Mouse (Mus musculus) hindbrain, embryonic 13.5 days (tissue): ENCODE measurements around the gene Thsd4. TPM values are rescaled to one million over a fixed set of nuclear protein-coding genes. Genes with fewer than 3 reads are reported as not detected.
"Not testable (repeated sequence)": the region's sequence is repeated elsewhere in the genome, so short reads cannot be mapped to it uniquely, and the experiment has no call there.

Source experiments
- ATAC-seq: fragments of 200-750 bp; cut with Nextera tagmentation; 2 replicates; pipeline ENCODE4 v1.8.0; 2017; ENCODE audit warnings: moderate TSS enrichment; ENCODE audit not compliant: low FRiP score
- H3K27ac ChIP-seq: fragments of 300-500 bp; sonication (generic); 2 replicates; pipeline ENCODE4 v1.5.1; 2015; ENCODE audit warnings: inconsistent platforms, mild to moderate bottlenecking, moderate library complexity
- H3K27me3 ChIP-seq: fragments of 300-500 bp; sonication (generic); 2 replicates; pipeline ENCODE4 v1.6.1; 2015; ENCODE audit warnings: mild to moderate bottlenecking, inconsistent platforms
- H3K36me3 ChIP-seq: fragments of 300-500 bp; sonication (generic); 2 replicates; pipeline ENCODE4 v1.6.1; 2015; ENCODE audit warnings: mild to moderate bottlenecking, inconsistent platforms
- H3K4me1 ChIP-seq: fragments of 300-500 bp; sonication (generic); replicated peaks from 2 replicates; pipeline ENCODE4 v1.6.1; 2015; ENCODE audit warnings: inconsistent platforms
- H3K4me2 ChIP-seq: fragments of 300-500 bp; sonication (generic); 2 replicates; pipeline ENCODE4 v1.6.1; 2015; ENCODE audit warnings: inconsistent platforms, mild to moderate bottlenecking, moderate library complexity
- H3K4me3 ChIP-seq: fragments of 300-500 bp; sonication (generic); 2 replicates; pipeline ENCODE4 v1.5.1; 2015; ENCODE audit warnings: mild to moderate bottlenecking, inconsistent platforms
- H3K9ac ChIP-seq: fragments of 300-500 bp; sonication (generic); 2 replicates; pipeline ENCODE4 v1.6.1; 2015; ENCODE audit warnings: mild to moderate bottlenecking, inconsistent platforms
- H3K9me3 ChIP-seq: fragments of 300-500 bp; sonication (generic); 2 replicates; pipeline ENCODE4 v1.6.1; 2016; ENCODE audit warnings: inconsistent platforms
- WGBS: fragments of 180-500 bp; shearing (Covaris S2); methylation state at CpG from one replicate; pipeline ENCODE4 v1.1.7; 2015; 5-methylcytosine and 5-hydroxymethylcytosine counted together
- polyA plus RNA-seq: library from polyadenylated mRNA; unstranded; fragments of >200 nt; fragmentation: Nextera tagmentation; extraction: Ambion mirVana; gene quantifications from 2 replicates; pipeline ENCODE4 v1.2.1, GENCODE M21; 2015

Gene Thsd4
- polyA plus RNA-seq, 1 experiment from 2014 or later, result 6.2 TPM

- H3K27me3 ChIP-seq, result no peaks in the 10 kb centered on the region
- no peak for ATAC-seq
Observed at GRCm38 (mm10) chr9:59991407-59991806, 530.4 kb downstream of the Thsd4 start.

GRCm38 (mm10) chr9:59989864-59990263 lies 532.0 kb downstream of the Thsd4 start:
- H3K4me1 ChIP-seq, result no peaks in the 10 kb centered on the region
- H3K27me3 ChIP-seq, result no peaks in the 10 kb centered on the region
- H3K4me3 ChIP-seq, result no peak overlapping the region
- no peaks in the 10 kb centered on the region for H3K9me3 ChIP-seq
- no peaks in the 10 kb centered on the region for H3K36me3 ChIP-seq
- H3K4me2 ChIP-seq, result no peak overlapping the region
- 2% methylated on average over 1 of the region's 1 CpGs for WGBS
- no peak for ATAC-seq
- no peak overlapping the region for H3K9ac ChIP-seq
- H3K27ac ChIP-seq, result no peak overlapping the region

More at GRCm38 (mm10) chr9:59991407-59991806, 530.4 kb downstream of the Thsd4 start:
- Histone ChIP-seq H3K27ac (no peak overlapping the region), H3K4me3 (no peak overlapping the region), H3K9me3 (no peaks in the 10 kb centered on the region), H3K4me2 (no peak overlapping the region), H3K36me3 (no peaks in the 10 kb centered on the region), H3K4me1 (no peaks in the 10 kb centered on the region), H3K9ac (no peak overlapping the region)
- WGBS, result 80% methylated on average over 5 of the region's 5 CpGs

- H3K4me2 ChIP-seq, result no peak overlapping the region
- no peaks in the 10 kb centered on the region for H3K36me3 ChIP-seq
- H3K27ac ChIP-seq, result no peak overlapping the region
- H3K9me3 ChIP-seq, result no peaks in the 10 kb centered on the region
- no peak for ATAC-seq
- H3K4me3 ChIP-seq, result no peak overlapping the region
- no peaks in the 10 kb centered on the region for H3K27me3 ChIP-seq
- no peak overlapping the region for H3K9ac ChIP-seq
- 76% methylated on average over 3 of the region's 3 CpGs for WGBS
- H3K4me1 ChIP-seq, result no peaks in the 10 kb centered on the region
Observed at GRCm38 (mm10) chr9:59985900-59986572, 535.8 kb downstream of the Thsd4 start.

GRCm38 (mm10) chr9:59981116-59981515 lies 540.7 kb downstream of the Thsd4 start:
- WGBS, result 65% methylated on average over 2 of the region's 2 CpGs
- no peak overlapping the region for H3K27ac ChIP-seq
- H3K4me3 ChIP-seq, result no peak overlapping the region
- H3K4me2 ChIP-seq, result no peak overlapping the region
- peaks cover 5% of the 10 kb centered on the region; the same call in 1 of the 2 replicates for H3K4me1 ChIP-seq
- ATAC-seq, result no peak
- no peak overlapping the region for H3K9ac ChIP-seq
- H3K27me3 ChIP-seq, result no peaks in the 10 kb centered on the region
- H3K36me3 ChIP-seq, result no peaks in the 10 kb centered on the region
- no peaks in the 10 kb centered on the region for H3K9me3 ChIP-seq

- 72% methylated on average over 4 of the region's 4 CpGs for whole genome bisulfite sequencing
- no peak for ATAC-seq
- no peak overlapping the region for H3K4me2 ChIP-seq
Observed at GRCm38 (mm10) chr9:59971263-59971662, 550.6 kb downstream of the Thsd4 start.

GRCm38 (mm10) chr9:59969383-59969782 lies 552.5 kb downstream of the Thsd4 start:
- Histone ChIP-seq H3K27ac (no peak overlapping the region), H3K9me3 (no peaks in the 10 kb centered on the region), H3K4me2 (no peak overlapping the region), H3K4me3 (no peak overlapping the region), H3K4me1 (no peaks in the 10 kb centered on the region), H3K36me3 (no peaks in the 10 kb centered on the region), H3K27me3 (no peaks in the 10 kb centered on the region), H3K9ac (no peak overlapping the region)
- ATAC-seq, result no peak
- 34% methylated on average over 6 of the region's 6 CpGs for WGBS

More at GRCm38 (mm10) chr9:59971263-59971662, 550.6 kb downstream of the Thsd4 start:
- H3K4me1 ChIP-seq, result no peaks in the 10 kb centered on the region
- no peaks in the 10 kb centered on the region for H3K27me3 ChIP-seq
- no peaks in the 10 kb centered on the region for H3K36me3 ChIP-seq
- no peak overlapping the region for H3K27ac ChIP-seq
- H3K4me3 ChIP-seq, result no peak overlapping the region
- no peak overlapping the region for H3K9ac ChIP-seq
- H3K9me3 ChIP-seq, result no peaks in the 10 kb centered on the region

- Histone ChIP-seq H3K4me2 (no peak overlapping the region), H3K36me3 (no peaks in the 10 kb centered on the region), H3K27ac (no peak overlapping the region), H3K9me3 (no peaks in the 10 kb centered on the region), H3K4me1 (peaks cover 10% of the 10 kb centered on the region), H3K9ac (no peak overlapping the region), H3K4me3 (no peak overlapping the region), H3K27me3 (no peaks in the 10 kb centered on the region)
- no peak for ATAC-seq
- 87% methylated on average over 10 of the region's 10 CpGs for WGBS
Observed at GRCm38 (mm10) chr9:59965046-59965445, 556.8 kb downstream of the Thsd4 start.

GRCm38 (mm10) chr9:59964367-59964766 lies 557.5 kb downstream of the Thsd4 start:
- H3K36me3 ChIP-seq, result no peaks in the 10 kb centered on the region
- no peak overlapping the region for H3K4me3 ChIP-seq
- H3K9ac ChIP-seq, result no peak overlapping the region
- no peaks in the 10 kb centered on the region for H3K9me3 ChIP-seq
- H3K4me1 ChIP-seq, result peaks cover 10% of the 10 kb centered on the region
- no peaks in the 10 kb centered on the region for H3K27me3 ChIP-seq
- no peak overlapping the region for H3K4me2 ChIP-seq
- ATAC-seq, result no peak
- 55% methylated on average over 3 of the region's 3 CpGs for WGBS
- no peak overlapping the region for H3K27ac ChIP-seq

- no peaks in the 10 kb centered on the region for H3K36me3 ChIP-seq
- H3K4me2 ChIP-seq, result no peak overlapping the region
- WGBS, result 57% methylated on average over 14 of the region's 14 CpGs
- peaks cover 10% of the 10 kb centered on the region for H3K4me1 ChIP-seq
- no peak overlapping the region for H3K4me3 ChIP-seq
- H3K27me3 ChIP-seq, result no peaks in the 10 kb centered on the region
- H3K9me3 ChIP-seq, result no peaks in the 10 kb centered on the region
- no peak overlapping the region for H3K27ac ChIP-seq
- ATAC-seq, result no peak
- H3K9ac ChIP-seq, result no peak overlapping the region
Observed at GRCm38 (mm10) chr9:59961201-59961955, 560.5 kb downstream of the Thsd4 start.

GRCm38 (mm10) chr9:59960559-59960958 lies 561.3 kb downstream of the Thsd4 start, which contains the start of gene Nr2e3:
Gene Nr2e3 (minus strand): TSS chr9:59960659.
- H3K36me3 ChIP-seq, result no peaks in the 10 kb centered on the region
- H3K4me2 ChIP-seq, result no peak within 1 kb of the TSS
- no peak within 1 kb of the TSS for H3K4me3 ChIP-seq
- H3K9me3 ChIP-seq, result no peaks in the 10 kb centered on the region
- peaks cover 10% of the 10 kb centered on the region for H3K4me1 ChIP-seq
- no peak within 1 kb of the TSS for H3K9ac ChIP-seq
- ATAC-seq, result no peak
- H3K27me3 ChIP-seq, result no peaks in the 10 kb centered on the region
- H3K27ac ChIP-seq, result no peak within 1 kb of the TSS
- 89% methylated on average over 10 of the region's 10 CpGs for WGBS

- Histone ChIP-seq H3K9me3 (no peaks in the 10 kb centered on the region), H3K4me2 (no peak overlapping the region), H3K4me3 (no peak overlapping the region), H3K36me3 (no peaks in the 10 kb centered on the region), H3K27ac (no peak overlapping the region), H3K27me3 (no peaks in the 10 kb centered on the region), H3K4me1 (peaks cover 10% of the 10 kb centered on the region), H3K9ac (no peak overlapping the region)
- ATAC-seq, result peak; percentile 52; the same call in 1 of the 2 replicates
- 2% methylated on average over 8 of the region's 8 CpGs for WGBS
Observed at GRCm38 (mm10) chr9:59959276-59959675, 562.6 kb downstream of the Thsd4 start.

GRCm38 (mm10) chr9:59958115-59958514 lies 563.7 kb downstream of the Thsd4 start:
- H3K27ac ChIP-seq, H3K4me2 ChIP-seq, H3K9me3 ChIP-seq, ATAC-seq, H3K4me1 ChIP-seq, H3K36me3 ChIP-seq, H3K27me3 ChIP-seq, H3K9ac ChIP-seq, H3K4me3 ChIP-seq: not testable (repeated sequence)
- WGBS, result 71% methylated on average over 1 of the region's 1 CpGs

- H3K36me3 ChIP-seq, result no peaks in the 10 kb centered on the region
- H3K9ac ChIP-seq, result no peak overlapping the region
- no peak for ATAC-seq
- 49% methylated on average over 6 of the region's 6 CpGs for WGBS
- H3K4me3 ChIP-seq, result no peak overlapping the region
- no peak overlapping the region for H3K27ac ChIP-seq
- peaks cover 5% of the 10 kb centered on the region for H3K4me1 ChIP-seq
- no peak overlapping the region for H3K4me2 ChIP-seq
- no peaks in the 10 kb centered on the region for H3K9me3 ChIP-seq
- H3K27me3 ChIP-seq, result no peaks in the 10 kb centered on the region
Observed at GRCm38 (mm10) chr9:59956496-59956895, 565.4 kb downstream of the Thsd4 start.
